ENCODE assay signal across 29 mouse cellular contexts in genomic region chr7:79398971-79399370, GRCm38 (mm10). TPM values are rescaled to one million over a fixed set of nuclear protein-coding genes. Genes with fewer than 3 reads are reported as not detected.
DNase-seq lines count a peak whose midpoint lies in the region; ATAC-seq and TF ChIP-seq lines count a peak whose summit lies in the region.
"Had no signal": no experiment of that assay in that cellular context is flagged by ENCODE, and none has a peak within 500 bp of the region (broad histone marks: within the 10 kb centered on the region; RNA-seq: fewer than 3 reads in every experiment).

No protein-coding gene starts in this region.

- no peak overlapping the region for H3K27ac ChIP-seq in stomach, embryonic 14.5 days (ENCODE audit: low read length)
- H3K27ac ChIP-seq in stomach, postnatal 0 days (replicated peaks): no peak overlapping the region
- H3K27ac ChIP-seq in stomach, embryonic 16.5 days (ENCODE audit: low read length): no peak overlapping the region
- no peak overlapping the region for H3K27ac ChIP-seq in hindbrain, embryonic 16.5 days (ENCODE audit: low read depth, low read length)
- H3K27ac ChIP-seq: embryonic facial prominence, embryonic 13.5 days; embryonic facial prominence, embryonic 15.5 days; forebrain, embryonic 10.5 days; forebrain, embryonic 12.5 days had no signal

- ATAC-seq in stomach, embryonic 14.5 days (ENCODE audit: insufficient number of reproducible peaks, insufficient read depth, low FRiP score, low read depth): 0 out of 2 replicates have a peak, but pooled peaks have one; percentile 10
- ATAC-seq in stomach, postnatal 0 days (ENCODE audit: low FRiP score, low TSS enrichment): no peak
- ATAC-seq in stomach, embryonic 16.5 days (ENCODE audit: insufficient read depth, low FRiP score): peak; percentile 36; the same call in 1 of the 2 replicates
- ATAC-seq in hindbrain, embryonic 16.5 days: no peak
- ATAC-seq: activated CD4-positive, CD25-positive, alpha-beta regulatory T cell, adult 4 months; CD4-positive, CD25-positive, alpha-beta regulatory T cell, adult 4 months; forebrain, embryonic 14.5 days; forebrain, postnatal 0 days; Patski had no signal

- TF ChIP-seq CTCF in stomach, postnatal 0 days (IDR thresholded peaks at IDR 0.05; ENCODE audit: low read depth): no peak

- WGBS in stomach, embryonic 14.5 days: 74% methylated on average over 12 of the region's 12 CpGs
- WGBS in stomach, postnatal 0 days: 63% methylated on average over 12 of the region's 12 CpGs
- 68% methylated on average over 12 of the region's 12 CpGs for WGBS in stomach, embryonic 16.5 days
- WGBS in hindbrain, embryonic 16.5 days: 75% methylated on average over 12 of the region's 12 CpGs

- H3K4me1 ChIP-seq in stomach, embryonic 14.5 days (ENCODE audit: control insufficient read depth, insufficient read depth, low read length): no peaks in the 10 kb centered on the region
- H3K4me1 ChIP-seq in stomach, postnatal 0 days (replicated peaks; ENCODE audit: control insufficient read depth, insufficient read depth): no peaks in the 10 kb centered on the region
- H3K4me1 ChIP-seq in stomach, embryonic 16.5 days (ENCODE audit: control insufficient read depth, insufficient read depth, low read length): no peaks in the 10 kb centered on the region
- no peaks in the 10 kb centered on the region for H3K4me1 ChIP-seq in hindbrain, embryonic 16.5 days (ENCODE audit: control insufficient read depth, insufficient read depth, low read depth, low read length)
- H3K4me1 ChIP-seq: embryonic facial prominence, embryonic 13.5 days; embryonic facial prominence, embryonic 15.5 days; forebrain, embryonic 12.5 days had no signal

- H3K9ac ChIP-seq in stomach, embryonic 14.5 days (replicated peaks; ENCODE audit: low read depth, low read length): no peak overlapping the region
- no peak overlapping the region for H3K9ac ChIP-seq in stomach, postnatal 0 days (ENCODE audit: low read length)
- H3K9ac ChIP-seq in stomach, embryonic 16.5 days (ENCODE audit: low read length): no peak overlapping the region
- H3K9ac ChIP-seq in hindbrain, embryonic 16.5 days (ENCODE audit: low read depth, low read length): no peak overlapping the region
- H3K9ac ChIP-seq: embryonic facial prominence, embryonic 13.5 days; embryonic facial prominence, embryonic 15.5 days; forebrain, embryonic 12.5 days; forebrain, postnatal 0 days had no signal

- no peak overlapping the region for H3K4me2 ChIP-seq in stomach, embryonic 14.5 days (replicated peaks; ENCODE audit: low read depth, low read length)
- no peak overlapping the region for H3K4me2 ChIP-seq in stomach, postnatal 0 days (replicated peaks; ENCODE audit: low read depth)
- no peak overlapping the region for H3K4me2 ChIP-seq in stomach, embryonic 16.5 days (ENCODE audit: low read depth, low read length)
- no peak overlapping the region for H3K4me2 ChIP-seq in hindbrain, embryonic 16.5 days (ENCODE audit: low read length)
- H3K4me2 ChIP-seq: embryonic facial prominence, embryonic 13.5 days; embryonic facial prominence, embryonic 15.5 days; forebrain, embryonic 12.5 days had no signal

- H3K36me3 ChIP-seq in stomach, embryonic 14.5 days (ENCODE audit: control insufficient read depth, insufficient read depth, low read length): no peaks in the 10 kb centered on the region
- no peaks in the 10 kb centered on the region for H3K36me3 ChIP-seq in stomach, postnatal 0 days (ENCODE audit: control insufficient read depth, insufficient read depth, low read length)
- no peaks in the 10 kb centered on the region for H3K36me3 ChIP-seq in stomach, embryonic 16.5 days (ENCODE audit: control insufficient read depth, insufficient read depth, low read length)
- no peaks in the 10 kb centered on the region for H3K36me3 ChIP-seq in hindbrain, embryonic 16.5 days (ENCODE audit: control insufficient read depth, insufficient read depth, low read length)
- H3K36me3 ChIP-seq: embryonic facial prominence, embryonic 13.5 days; embryonic facial prominence, embryonic 15.5 days; forebrain, embryonic 12.5 days had no signal

- no peaks in the 10 kb centered on the region for H3K27me3 ChIP-seq in stomach, embryonic 14.5 days (ENCODE audit: control insufficient read depth, insufficient read depth, low read length)
- H3K27me3 ChIP-seq in stomach, postnatal 0 days (ENCODE audit: control insufficient read depth, insufficient read depth, low read length): no peaks in the 10 kb centered on the region
- no peaks in the 10 kb centered on the region for H3K27me3 ChIP-seq in stomach, embryonic 16.5 days (ENCODE audit: control insufficient read depth, insufficient read depth, low read length)
- no peaks in the 10 kb centered on the region for H3K27me3 ChIP-seq in hindbrain, embryonic 16.5 days (replicated peaks; ENCODE audit: control insufficient read depth, insufficient read depth, low read length)
- H3K27me3 ChIP-seq: CH12.LX; embryonic facial prominence, embryonic 13.5 days; embryonic facial prominence, embryonic 15.5 days; forebrain, embryonic 12.5 days; Patski had no signal

- no peaks in the 10 kb centered on the region for H3K9me3 ChIP-seq in stomach, embryonic 14.5 days (ENCODE audit: control insufficient read depth, low read depth, low read length)
- H3K9me3 ChIP-seq in stomach, postnatal 0 days (ENCODE audit: control insufficient read depth, low read length): no peaks in the 10 kb centered on the region
- no peaks in the 10 kb centered on the region for H3K9me3 ChIP-seq in stomach, embryonic 16.5 days (replicated peaks; ENCODE audit: control insufficient read depth, low read length)
- no peaks in the 10 kb centered on the region for H3K9me3 ChIP-seq in hindbrain, embryonic 16.5 days (ENCODE audit: control insufficient read depth, low read length)
- H3K9me3 ChIP-seq: embryonic facial prominence, embryonic 13.5 days; embryonic facial prominence, embryonic 15.5 days; forebrain, embryonic 10.5 days; forebrain, embryonic 12.5 days; G1E had no signal

- H3K4me3 ChIP-seq in stomach, embryonic 14.5 days (ENCODE audit: low read depth, low read length): no peak overlapping the region
- no peak overlapping the region for H3K4me3 ChIP-seq in stomach, postnatal 0 days (ENCODE audit: low read depth, low read length)
- no peak overlapping the region for H3K4me3 ChIP-seq in stomach, embryonic 16.5 days (replicated peaks; ENCODE audit: low read length)
- no peak overlapping the region for H3K4me3 ChIP-seq in hindbrain, embryonic 16.5 days (ENCODE audit: low read length)
- H3K4me3 ChIP-seq: embryonic facial prominence, embryonic 13.5 days; embryonic facial prominence, embryonic 15.5 days; erythroblast, embryonic 14.5 days; forebrain, embryonic 10.5 days; forebrain, embryonic 12.5 days had no signal

- TF ChIP-seq EP300 in stomach, postnatal 0 days (optimal IDR thresholded peaks at IDR 0.05): no peak

- DNase-seq in stomach, postnatal 0 days (ENCODE audit: low spot score): no peak
- DNase-seq in ES-CJ7 (ENCODE audit: low read depth, low spot score): peak; percentile 62
- peak; percentile 79 for DNase-seq in R1 (ENCODE audit: low read depth, low spot score)
- DNase-seq in embryo, embryonic 9.5 days (ENCODE audit: extremely low spot score): no peak
- no peak for DNase-seq in left cerebral cortex, adult 9 months (ENCODE audit: low spot score in 2 of 2)
- DNase-seq: adrenal gland, adult 8-10 months; adrenal gland, postnatal 14 days; adrenal gland, postnatal 36 days; B cell, adult 2 months; cerebellum, adult 11-12 months; cerebellum, adult 2 months; cerebellum, adult 9-10 months; cerebellum, postnatal 10 days; cerebellum, postnatal 25 days; forebrain, postnatal 0 days had no signal

RNA-seq across cellular contexts. Expression of gene Fanci, which starts 7.2 kb away (rescaled TPM):
- 11.4 and 11.5 TPM in 2 replicates for polyA plus RNA-seq in stomach, embryonic 14.5 days (2014; fragmentation: Nextera tagmentation; extraction: Ambion mirVana)
- polyA plus RNA-seq in stomach, postnatal 0 days (2015; fragmentation: Nextera tagmentation; extraction: Ambion mirVana): 1.4 and 1.8 TPM in 2 replicates
- 8.5 and 9.0 TPM in 2 replicates for polyA plus RNA-seq in stomach, embryonic 16.5 days (2015; fragmentation: Nextera tagmentation; extraction: Ambion mirVana)
- polyA plus RNA-seq in hindbrain, embryonic 16.5 days (2015; fragmentation: Nextera tagmentation; extraction: Ambion mirVana): 2.4 and 2.7 TPM in 2 replicates

RNA-seq across cellular contexts. Expression of gene Rlbp1, which starts 12.1 kb away (rescaled TPM):
- polyA plus RNA-seq in stomach, embryonic 14.5 days (2014; fragmentation: Nextera tagmentation; extraction: Ambion mirVana): 0.45 TPM in 1 of 2 replicates, not detected in the other
- polyA plus RNA-seq in stomach, postnatal 0 days (2015; fragmentation: Nextera tagmentation; extraction: Ambion mirVana): 0.16 and 0.28 TPM in 2 replicates
- 0.44 and 0.75 TPM in 2 replicates for polyA plus RNA-seq in stomach, embryonic 16.5 days (2015; fragmentation: Nextera tagmentation; extraction: Ambion mirVana)
- polyA plus RNA-seq in hindbrain, embryonic 16.5 days (2015; fragmentation: Nextera tagmentation; extraction: Ambion mirVana): 28.2 and 29.2 TPM in 2 replicates
- polyA plus RNA-seq: CD4-positive, CD25-positive, alpha-beta regulatory T cell, adult 4 months; erythroblast, embryonic 14.5 days; G1E; Patski had no signal

Comparison
In these comparisons a context has a peak if more than half of its experiments do, and no peak if none do; other contexts are left out.
1. ATAC-seq: peak in stomach, embryonic 14.5 days (single experiment) and stomach, embryonic 16.5 days (single experiment); none in stomach, postnatal 0 days (single experiment) and hindbrain, embryonic 16.5 days (single experiment).
2. DNase-seq: peak in ES-CJ7 (single experiment) and R1 (single experiment); none in stomach, postnatal 0 days (single experiment), embryo, embryonic 9.5 days (single experiment) and left cerebral cortex, adult 9 months (0 of 2).
3. RNA of gene Rlbp1, which starts 12.1 kb away (polyA plus RNA-seq): 28.2 to 29.2 TPM in hindbrain, embryonic 16.5 days; 0.44 to 0.75 TPM in stomach, embryonic 16.5 days, 0.16 to 0.28 TPM in stomach, postnatal 0 days and 0.45 TPM in stomach, embryonic 14.5 days; every median in the first group is over 10 times any median in the second.